Mouse (Mus musculus) lung, embryonic 16.5 days (tissue): ENCODE measurements around the gene Cep112. TPM values are rescaled to one million over a fixed set of nuclear protein-coding genes. Genes with fewer than 3 reads are reported as not detected.

Experiments
- ATAC-seq: fragments of 200-750 bp; cut with Nextera tagmentation; 2 replicates; pipeline ENCODE4 v1.8.0; 2017; ENCODE audit warnings: low read depth, mild to moderate bottlenecking, moderate library complexity
- H3K27ac ChIP-seq: fragments of 300-500 bp; sonication (generic); 2 replicates; pipeline ENCODE4 v1.5.1; 2014; ENCODE audit warnings: mild to moderate bottlenecking, control low read depth, low read length
- H3K27me3 ChIP-seq: fragments of 300-500 bp; sonication (generic); 2 replicates; pipeline ENCODE4 v1.6.1; 2014; ENCODE audit warnings: low read depth, low read length, mixed read lengths; ENCODE audit not compliant: control insufficient read depth, insufficient read depth
- H3K36me3 ChIP-seq: fragments of 300-500 bp; sonication (generic); 2 replicates; pipeline ENCODE4 v1.6.1; 2014; ENCODE audit warnings: low read length; ENCODE audit not compliant: control insufficient read depth, insufficient read depth
- H3K4me1 ChIP-seq: fragments of 300-500 bp; sonication (generic); replicated peaks from 2 replicates; pipeline ENCODE4 v1.6.1; 2014; ENCODE audit warnings: low read length, mixed read lengths; ENCODE audit not compliant: control insufficient read depth, insufficient read depth
- H3K4me2 ChIP-seq: fragments of 300-500 bp; sonication (generic); 2 replicates; pipeline ENCODE4 v1.6.1; 2014; ENCODE audit warnings: low read depth, low read length, control low read depth
- H3K4me3 ChIP-seq: fragments of 300-500 bp; sonication (generic); 2 replicates; pipeline ENCODE4 v1.5.1; 2014; ENCODE audit warnings: mild to moderate bottlenecking, low read length, control low read depth
- H3K9ac ChIP-seq: fragments of 300-500 bp; sonication (generic); 2 replicates; pipeline ENCODE4 v1.6.1; 2014; ENCODE audit warnings: low read length, control low read depth
- H3K9me3 ChIP-seq: fragments of 300-500 bp; sonication (generic); 2 replicates; pipeline ENCODE4 v1.6.1; 2016; ENCODE audit warnings: low read length; ENCODE audit not compliant: control insufficient read depth
- WGBS: fragments of 180-500 bp; shearing (Covaris S2); extraction: QIAGEN DNeasy Blood & Tissue Kit; methylation state at CpG from one replicate; pipeline ENCODE4 v1.1.7; 2014; 5-methylcytosine and 5-hydroxymethylcytosine counted together
- polyA plus RNA-seq: library from polyadenylated mRNA; unstranded; fragments of >200 nt; fragmentation: Nextera tagmentation; extraction: Ambion mirVana; gene quantifications from 2 replicates; pipeline ENCODE4 v1.2.1, GENCODE M21; 2015

Gene Cep112
- polyA plus RNA-seq, 1 experiment from 2014 or later: 15.4 TPM

DNA sequence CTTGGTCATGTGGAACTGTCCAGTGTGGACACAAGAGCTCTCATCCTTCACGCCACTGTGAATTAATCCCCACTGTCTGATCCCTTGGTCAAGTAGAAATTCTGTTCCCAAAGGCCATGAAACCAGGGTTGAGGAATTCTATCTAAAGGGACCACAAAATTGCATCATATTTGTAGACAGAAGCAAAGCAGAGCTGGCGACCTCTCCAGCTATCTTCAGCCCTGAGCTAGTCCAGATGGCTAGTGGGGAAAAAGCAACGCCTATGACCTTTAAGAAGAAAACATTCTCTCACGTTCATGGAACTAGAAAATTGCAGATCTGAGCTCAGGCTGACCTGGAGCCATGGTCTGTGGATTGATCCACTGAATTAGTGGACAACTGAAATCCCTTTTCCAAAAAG is 455.6 kb downstream of the Cep112 start:
- H3K36me3 ChIP-seq: no peaks in the 10 kb centered on the region
- H3K27ac ChIP-seq: no peak overlapping the region
- no peaks in the 10 kb centered on the region for H3K9me3 ChIP-seq
- H3K27me3 ChIP-seq: no peaks in the 10 kb centered on the region
- H3K4me3 ChIP-seq: no peak overlapping the region
- no peak for ATAC-seq
- H3K9ac ChIP-seq: no peak overlapping the region
- no peak overlapping the region for H3K4me2 ChIP-seq
- WGBS: 73% methylated on average over 4 of the region's 4 CpGs
- H3K4me1 ChIP-seq: peaks cover 7% of the 10 kb centered on the region; the same call in 1 of the 2 replicates

DNA sequence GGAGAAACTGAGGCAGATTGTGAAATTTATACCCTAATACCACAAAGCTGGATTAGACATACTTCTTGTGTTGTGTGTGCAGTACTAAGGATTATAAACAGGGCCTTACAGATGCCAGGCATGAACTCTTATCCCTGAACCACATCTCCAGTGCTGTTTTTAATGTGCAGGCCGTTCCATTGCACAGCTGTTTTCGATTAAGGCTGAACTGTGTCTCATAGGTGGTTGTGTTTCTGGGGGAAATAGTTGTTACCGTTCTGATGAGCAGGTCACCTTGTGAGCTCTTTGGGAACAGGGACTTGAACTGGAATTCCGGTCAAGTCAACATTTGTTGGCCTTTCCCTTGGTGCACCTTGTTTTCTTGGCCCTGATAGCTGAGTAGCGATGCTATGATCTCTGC is 456.7 kb downstream of the Cep112 start:
- Histone ChIP-seq H3K27me3 (no peaks in the 10 kb centered on the region), H3K9me3 (no peaks in the 10 kb centered on the region), H3K4me3 (no peak overlapping the region), H3K9ac (no peak overlapping the region), H3K27ac (no peak overlapping the region), H3K36me3 (no peaks in the 10 kb centered on the region), H3K4me1 (peaks cover 3% of the 10 kb centered on the region; the same call in 1 of the 2 replicates), H3K4me2 (no peak overlapping the region)
- WGBS: 82% methylated on average over 5 of the region's 5 CpGs
- no peak for ATAC-seq

DNA sequence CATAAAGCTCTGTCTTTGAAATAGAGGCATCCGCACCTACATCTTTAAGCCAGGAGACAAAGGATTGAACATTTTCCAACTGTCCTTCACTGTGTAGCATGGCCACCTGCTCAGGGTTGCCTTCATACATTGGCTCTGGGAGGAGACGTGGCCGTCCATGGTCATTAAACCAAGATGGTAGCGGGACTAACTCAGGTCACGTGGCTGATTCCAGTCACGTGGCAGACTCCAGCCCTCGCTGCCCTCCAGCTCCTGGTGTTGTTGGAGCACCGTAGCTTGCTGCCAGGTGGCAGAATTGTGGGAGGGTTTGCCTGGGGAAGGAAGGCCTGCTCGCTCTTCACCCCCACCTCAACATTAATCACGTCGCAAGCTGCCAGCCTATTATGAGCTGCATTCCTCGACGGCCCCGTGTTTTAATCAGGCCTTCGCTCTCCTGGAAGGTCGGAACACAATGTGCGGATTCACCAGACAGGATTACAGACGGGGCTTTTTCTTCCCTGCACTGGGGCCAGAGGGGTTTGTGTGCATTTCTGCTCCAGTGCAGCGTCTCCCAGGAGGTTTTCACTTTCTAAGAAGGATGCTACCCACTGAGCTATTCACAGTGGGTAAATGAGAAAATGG is 460.4 kb downstream of the Cep112 start:
- no peak overlapping the region for H3K4me2 ChIP-seq
- no peaks in the 10 kb centered on the region for H3K27me3 ChIP-seq
- no peak overlapping the region for H3K27ac ChIP-seq
- H3K4me1 ChIP-seq: peaks cover 3% of the 10 kb centered on the region
- ATAC-seq: no peak
- H3K36me3 ChIP-seq: no peaks in the 10 kb centered on the region
- H3K4me3 ChIP-seq: no peak overlapping the region
- H3K9ac ChIP-seq: no peak overlapping the region
- no peaks in the 10 kb centered on the region for H3K9me3 ChIP-seq
- WGBS: 64% methylated on average over 19 of the region's 19 CpGs

DNA sequence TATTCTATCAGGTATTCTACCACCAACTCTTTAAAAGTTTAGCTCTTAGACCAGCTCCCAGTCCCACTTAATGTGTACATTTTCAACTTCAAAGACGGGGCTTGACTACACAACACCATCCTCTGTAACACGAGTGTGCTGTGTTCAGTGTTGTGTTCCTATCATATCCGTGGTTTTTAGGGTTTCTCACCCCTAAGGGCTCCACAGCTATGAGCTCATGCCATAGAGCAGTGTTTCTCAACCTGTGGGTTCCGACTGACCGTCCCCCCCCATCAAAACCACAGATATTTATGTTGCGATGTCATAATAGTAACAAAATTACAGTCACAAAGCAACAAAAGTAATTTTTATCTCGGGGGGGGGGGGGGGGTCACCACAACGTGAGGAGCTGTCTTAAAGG is 461.1 kb downstream of the Cep112 start:
- no peak for ATAC-seq
- H3K4me2 ChIP-seq: no peak overlapping the region
- H3K9me3 ChIP-seq: no peaks in the 10 kb centered on the region
- no peak overlapping the region for H3K9ac ChIP-seq
- 69% methylated on average over 8 of the region's 8 CpGs for WGBS
- H3K36me3 ChIP-seq: no peaks in the 10 kb centered on the region
- no peak overlapping the region for H3K27ac ChIP-seq
- no peaks in the 10 kb centered on the region for H3K27me3 ChIP-seq
- H3K4me1 ChIP-seq: peaks cover 8% of the 10 kb centered on the region
- no peak overlapping the region for H3K4me3 ChIP-seq

DNA sequence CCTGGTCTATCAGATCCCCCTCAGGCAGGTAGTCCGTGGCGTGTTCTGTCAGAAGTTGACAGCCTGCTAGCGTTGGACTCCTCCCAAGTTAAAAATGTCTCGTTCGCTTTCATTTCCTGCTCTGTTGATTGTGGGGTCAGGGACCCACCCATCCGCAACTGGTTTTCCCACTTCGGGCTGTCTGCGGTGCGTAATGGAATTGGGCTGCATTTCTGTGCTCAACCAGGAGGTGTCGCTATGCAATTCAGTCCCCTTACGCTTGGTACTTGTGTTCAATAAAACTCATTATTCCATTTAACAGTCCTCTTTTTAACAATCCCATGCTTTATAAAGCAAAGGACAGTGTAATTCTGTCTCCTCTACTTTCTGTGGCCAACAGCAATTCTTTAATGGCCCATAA is 464.1 kb downstream of the Cep112 start:
- Histone ChIP-seq H3K4me2 (no peak overlapping the region), H3K36me3 (no peaks in the 10 kb centered on the region), H3K9me3 (no peaks in the 10 kb centered on the region), H3K4me1 (peaks cover 20% of the 10 kb centered on the region), H3K9ac (no peak overlapping the region), H3K4me3 (no peak overlapping the region), H3K27me3 (no peaks in the 10 kb centered on the region), H3K27ac (no peak overlapping the region)
- WGBS: 46% methylated on average over 11 of the region's 11 CpGs
- ATAC-seq: no peak

DNA sequence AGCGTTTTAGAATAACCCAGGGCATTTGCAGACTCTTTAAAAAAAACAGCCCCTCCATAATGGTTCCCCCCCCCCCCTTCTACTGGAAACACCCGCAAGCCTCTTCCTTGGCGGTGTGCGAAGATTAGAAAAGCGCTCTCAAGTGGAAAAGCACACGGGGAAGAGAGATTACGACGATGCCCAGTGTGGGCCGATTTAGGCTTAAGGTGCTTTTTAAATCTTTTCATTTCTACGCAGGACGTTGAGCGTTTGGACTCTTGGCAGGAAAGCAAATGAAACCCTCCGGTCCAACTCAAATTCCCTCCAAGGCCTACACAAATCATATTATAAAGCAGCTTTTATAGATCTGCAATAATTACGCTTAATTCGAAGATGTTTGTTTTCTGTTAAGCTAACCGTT is 465.6 kb downstream of the Cep112 start:
- H3K27ac ChIP-seq: peak overlapping the region; percentile 40; the same call in 1 of the 2 replicates
- H3K9me3 ChIP-seq: no peaks in the 10 kb centered on the region
- no peaks in the 10 kb centered on the region for H3K36me3 ChIP-seq
- H3K4me3 ChIP-seq: peak overlapping the region; percentile 46; the same call in 1 of the 2 replicates
- H3K4me1 ChIP-seq: peaks cover 22% of the 10 kb centered on the region
- ATAC-seq: no peak
- H3K27me3 ChIP-seq: no peaks in the 10 kb centered on the region
- WGBS: 23% methylated on average over 16 of the region's 16 CpGs
- peak overlapping the region; percentile 14; the same call in 1 of the 2 replicates for H3K9ac ChIP-seq
- H3K4me2 ChIP-seq: peak overlapping the region; percentile 60

DNA sequence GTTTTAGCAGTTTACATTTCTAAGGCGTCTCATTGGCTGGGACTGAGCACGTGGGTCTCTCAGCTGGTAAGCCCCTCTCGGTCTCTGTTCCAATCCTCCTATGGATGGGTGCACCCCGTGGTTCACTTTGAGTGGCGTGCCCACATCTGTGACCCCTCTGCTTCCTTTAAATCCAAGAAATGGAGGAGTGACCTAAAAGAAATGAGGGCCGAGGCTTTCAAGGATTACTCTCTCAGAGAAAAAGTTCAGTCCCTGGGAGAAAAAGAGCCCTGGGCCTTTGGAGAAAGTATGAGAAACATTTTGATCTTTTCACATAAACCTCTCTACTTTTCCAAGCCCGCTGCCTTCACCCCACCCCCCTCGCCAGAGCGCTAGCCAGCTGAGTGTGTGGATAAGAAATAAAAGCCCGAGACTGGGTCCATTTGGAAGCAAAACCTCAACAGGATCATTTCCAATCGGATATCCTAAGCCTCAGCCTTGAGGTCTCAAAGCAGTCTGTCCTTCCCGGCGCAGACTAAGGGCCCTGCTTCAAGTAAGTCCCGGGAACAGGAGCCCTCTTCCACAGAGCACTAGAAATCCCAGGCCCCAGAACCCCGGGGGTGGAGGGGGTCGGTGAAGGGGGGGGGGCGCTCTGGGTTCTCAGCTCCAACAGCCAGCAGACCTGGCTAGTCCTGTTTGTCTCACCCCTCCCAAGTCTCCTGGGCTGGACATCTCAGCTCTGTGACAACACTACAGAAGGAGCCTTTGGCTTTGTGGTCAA is 466.3 kb downstream of the Cep112 start:
- Histone ChIP-seq H3K9me3 (no peaks in the 10 kb centered on the region), H3K36me3 (no peaks in the 10 kb centered on the region), H3K27me3 (no peaks in the 10 kb centered on the region), H3K27ac (peak overlapping the region; percentile 93), H3K9ac (peak overlapping the region; percentile 69), H3K4me3 (peak overlapping the region; percentile 46), H3K4me1 (peaks cover 22% of the 10 kb centered on the region), H3K4me2 (peak overlapping the region; percentile 60)
- peak; percentile 85 for ATAC-seq
- WGBS: 5% methylated on average over 17 of the region's 17 CpGs

DNA sequence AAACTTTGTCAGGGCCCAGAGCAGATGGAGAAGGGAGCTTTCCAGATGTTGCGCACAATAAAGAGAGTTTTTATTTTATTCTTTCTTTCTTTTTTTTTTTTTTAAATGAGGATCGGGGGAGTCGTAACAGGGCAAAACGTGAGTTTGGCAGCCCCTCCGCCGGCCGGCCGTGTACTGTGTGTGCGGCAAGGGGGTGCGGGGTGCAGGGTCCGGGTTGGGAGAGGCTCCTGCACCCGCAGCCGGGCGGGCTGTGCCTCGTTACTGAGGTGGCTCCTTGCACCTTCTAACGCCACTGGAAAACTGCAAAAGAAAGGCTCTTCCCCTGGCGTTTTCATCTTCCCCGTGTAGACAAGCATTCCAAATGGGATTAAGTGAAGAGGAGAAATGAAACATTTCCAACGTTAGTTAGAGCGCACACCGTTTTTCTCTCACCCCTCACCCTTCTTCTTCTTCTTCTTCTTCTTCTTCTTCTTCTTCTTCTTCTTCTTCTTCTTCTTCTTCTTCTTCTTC is 466.9 kb downstream of the Cep112 start:
- peak overlapping the region; percentile 46 for H3K4me3 ChIP-seq
- no peaks in the 10 kb centered on the region for H3K27me3 ChIP-seq
- H3K4me2 ChIP-seq: peak overlapping the region; percentile 60
- H3K36me3 ChIP-seq: no peaks in the 10 kb centered on the region
- H3K9ac ChIP-seq: peak overlapping the region; percentile 69
- peaks cover 22% of the 10 kb centered on the region for H3K4me1 ChIP-seq
- H3K27ac ChIP-seq: peak overlapping the region; percentile 93
- H3K9me3 ChIP-seq: no peaks in the 10 kb centered on the region
- 0 out of 2 replicates have a peak, but pooled peaks have one; percentile 11 for ATAC-seq
- WGBS: 7% methylated on average over 21 of the region's 21 CpGs

DNA sequence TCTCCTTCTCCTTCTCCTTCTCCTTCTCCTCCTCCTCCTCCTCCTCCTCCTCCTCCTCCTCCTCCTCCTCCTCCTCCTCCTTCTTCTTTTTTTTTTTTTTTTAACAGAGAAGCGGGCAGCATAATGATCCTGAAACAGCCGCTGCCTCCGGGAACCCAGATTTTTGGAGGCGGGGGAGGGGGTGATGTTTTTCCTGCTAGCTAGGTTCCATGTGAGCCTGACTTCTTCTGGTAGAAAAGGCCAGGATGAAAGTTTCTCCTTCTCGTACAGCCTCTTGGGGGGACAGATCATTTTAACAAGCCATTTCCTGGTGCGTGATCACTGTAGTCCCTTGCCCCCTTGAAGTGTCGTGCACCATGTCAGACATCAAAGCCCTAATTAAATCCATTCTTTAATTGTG is 467.4 kb downstream of the Cep112 start:
- no peak overlapping the region for H3K4me2 ChIP-seq
- ATAC-seq: no peak
- no peaks in the 10 kb centered on the region for H3K9me3 ChIP-seq
- no peaks in the 10 kb centered on the region for H3K27me3 ChIP-seq
- no peaks in the 10 kb centered on the region for H3K36me3 ChIP-seq
- H3K9ac ChIP-seq: no peak overlapping the region; the same call in 1 of the 2 replicates
- H3K4me3 ChIP-seq: no peak overlapping the region
- H3K27ac ChIP-seq: no peak overlapping the region
- peaks cover 22% of the 10 kb centered on the region for H3K4me1 ChIP-seq
- 30% methylated on average over 4 of the region's 7 CpGs for WGBS
